Mouse (Mus musculus) midbrain, embryonic 13.5 days (tissue): ENCODE data around the gene Lpin1. TPM values are rescaled to one million over a fixed set of nuclear protein-coding genes. Genes with fewer than 3 reads are reported as not detected.

ENCODE experiments used
- ATAC-seq: fragments of 200-750 bp; cut with Nextera tagmentation; 2 replicates; pipeline ENCODE4 v1.8.0; 2017; ENCODE audit warnings: mild to moderate bottlenecking, moderate TSS enrichment, moderate library complexity
- H3K27ac ChIP-seq: fragments of 300-500 bp; sonication (generic); 2 replicates; pipeline ENCODE4 v1.5.1; 2015; ENCODE audit warnings: inconsistent platforms, mild to moderate bottlenecking, moderate library complexity
- H3K27me3 ChIP-seq: fragments of 300-500 bp; sonication (generic); 2 replicates; pipeline ENCODE4 v1.6.1; 2015; ENCODE audit warnings: mild to moderate bottlenecking, inconsistent platforms
- H3K36me3 ChIP-seq: fragments of 300-500 bp; sonication (generic); 2 replicates; pipeline ENCODE4 v1.6.1; 2015; ENCODE audit warnings: mild to moderate bottlenecking, inconsistent platforms
- H3K4me1 ChIP-seq: fragments of 300-500 bp; sonication (generic); replicated peaks from 2 replicates; pipeline ENCODE4 v1.6.1; 2015; ENCODE audit warnings: inconsistent platforms
- H3K4me2 ChIP-seq: fragments of 300-500 bp; sonication (generic); replicated peaks from 2 replicates; pipeline ENCODE4 v1.6.1; 2015; ENCODE audit warnings: moderate library complexity, mild to moderate bottlenecking, inconsistent platforms
- H3K4me3 ChIP-seq: fragments of 300-500 bp; sonication (generic); replicated peaks from 2 replicates; pipeline ENCODE4 v1.5.1; 2015; ENCODE audit warnings: mild to moderate bottlenecking, inconsistent platforms
- H3K9ac ChIP-seq: fragments of 300-500 bp; sonication (generic); replicated peaks from 2 replicates; pipeline ENCODE4 v1.6.1; 2015; ENCODE audit warnings: mild to moderate bottlenecking, inconsistent platforms
- H3K9me3 ChIP-seq: fragments of 300-500 bp; sonication (generic); 2 replicates; pipeline ENCODE4 v1.6.1; 2016; ENCODE audit warnings: mild to moderate bottlenecking, inconsistent platforms
- WGBS: fragments of 180-500 bp; shearing (Covaris S2); methylation state at CpG from one replicate; pipeline ENCODE4 v1.1.7; 2015; 5-methylcytosine and 5-hydroxymethylcytosine counted together
- polyA plus RNA-seq: library from polyadenylated mRNA; unstranded; fragments of >200 nt; fragmentation: Nextera tagmentation; extraction: Ambion mirVana; gene quantifications from 2 replicates; pipeline ENCODE4 v1.2.1, GENCODE M21; 2015

Gene Lpin1
- polyA plus RNA-seq, 1 experiment from 2014 or later = 22.0 TPM

- Histone ChIP-seq H3K4me3 (no peak overlapping the region), H3K27ac (no peak overlapping the region), H3K9me3 (no peaks in the 10 kb centered on the region), H3K4me1 (no peaks in the 10 kb centered on the region), H3K9ac (no peak overlapping the region), H3K4me2 (no peak overlapping the region), H3K36me3 (no peaks in the 10 kb centered on the region), H3K27me3 (no peaks in the 10 kb centered on the region)
- ATAC-seq = no peak
- WGBS = 78% methylated on average over 5 of the region's 5 CpGs
Observed at GRCm38 (mm10) chr12:16605624-16606023, 5.1 kb downstream of the Lpin1 start.

- H3K27ac ChIP-seq = no peak overlapping the region
- no peaks in the 10 kb centered on the region for H3K36me3 ChIP-seq
- ATAC-seq = no peak
- H3K4me1 ChIP-seq = no peaks in the 10 kb centered on the region
- no peak overlapping the region for H3K4me3 ChIP-seq
- H3K9ac ChIP-seq = no peak overlapping the region
- no peaks in the 10 kb centered on the region for H3K9me3 ChIP-seq
- H3K27me3 ChIP-seq = no peaks in the 10 kb centered on the region
- WGBS = 90% methylated on average over 4 of the region's 4 CpGs
- H3K4me2 ChIP-seq = no peak overlapping the region
Observed at GRCm38 (mm10) chr12:16602271-16602670, 8.5 kb downstream of the Lpin1 start.

- no peaks in the 10 kb centered on the region for H3K36me3 ChIP-seq
- no peaks in the 10 kb centered on the region for H3K27me3 ChIP-seq
- ATAC-seq = no peak
- no peak overlapping the region for H3K27ac ChIP-seq
- no peaks in the 10 kb centered on the region for H3K4me1 ChIP-seq
- no peaks in the 10 kb centered on the region for H3K9me3 ChIP-seq
- H3K4me3 ChIP-seq = no peak overlapping the region
- 73% methylated on average over 1 of the region's 1 CpGs for WGBS
- no peak overlapping the region for H3K9ac ChIP-seq
- H3K4me2 ChIP-seq = no peak overlapping the region
Observed at GRCm38 (mm10) chr12:16600374-16600773, 10.4 kb downstream of the Lpin1 start.

GRCm38 (mm10) chr12:16599359-16599758 lies 11.4 kb downstream of the Lpin1 start:
- no peaks in the 10 kb centered on the region for H3K4me1 ChIP-seq
- WGBS = 40% methylated on average over 3 of the region's 3 CpGs
- no peak for ATAC-seq

GRCm38 (mm10) chr12:16593761-16594160 lies 17.0 kb downstream of the Lpin1 start:
- Histone ChIP-seq H3K9ac (no peak overlapping the region), H3K9me3 (no peaks in the 10 kb centered on the region), H3K4me2 (no peak overlapping the region), H3K4me3 (no peak overlapping the region), H3K36me3 (no peaks in the 10 kb centered on the region), H3K4me1 (peaks cover 30% of the 10 kb centered on the region), H3K27me3 (no peaks in the 10 kb centered on the region), H3K27ac (no peak overlapping the region)
- no peak for ATAC-seq
- WGBS = 95% methylated on average over 7 of the region's 7 CpGs

More at GRCm38 (mm10) chr12:16599359-16599758, 11.4 kb downstream of the Lpin1 start:
- Histone ChIP-seq H3K4me3 (no peak overlapping the region), H3K27ac (no peak overlapping the region), H3K36me3 (no peaks in the 10 kb centered on the region), H3K27me3 (no peaks in the 10 kb centered on the region), H3K9ac (no peak overlapping the region), H3K9me3 (no peaks in the 10 kb centered on the region), H3K4me2 (no peak overlapping the region)

- Histone ChIP-seq H3K9me3 (no peaks in the 10 kb centered on the region), H3K4me3 (no peak overlapping the region), H3K9ac (no peak overlapping the region), H3K36me3 (no peaks in the 10 kb centered on the region), H3K27ac (no peak overlapping the region), H3K4me2 (no peak overlapping the region), H3K27me3 (no peaks in the 10 kb centered on the region), H3K4me1 (peaks cover 38% of the 10 kb centered on the region)
- ATAC-seq = no peak
- 82% methylated on average over 7 of the region's 7 CpGs for WGBS
Observed at GRCm38 (mm10) chr12:16593014-16593413, 17.8 kb downstream of the Lpin1 start.

- no peaks in the 10 kb centered on the region for H3K9me3 ChIP-seq
- H3K27ac ChIP-seq = no peak overlapping the region
- no peak for ATAC-seq
- no peak overlapping the region for H3K4me3 ChIP-seq
- peaks cover 43% of the 10 kb centered on the region for H3K4me1 ChIP-seq
- no peaks in the 10 kb centered on the region for H3K36me3 ChIP-seq
- no peak overlapping the region; the same call in 1 of the 2 replicates for H3K4me2 ChIP-seq
- H3K9ac ChIP-seq = peak overlapping the region; percentile 54; the same call in 1 of the 2 replicates
- WGBS = 65% methylated on average over 5 of the region's 5 CpGs
- H3K27me3 ChIP-seq = no peaks in the 10 kb centered on the region
Observed at GRCm38 (mm10) chr12:16592451-16592850, 18.3 kb downstream of the Lpin1 start.

- WGBS = 6% methylated on average over 15 of the region's 15 CpGs
- peak overlapping the region; percentile 79 for H3K27ac ChIP-seq
- H3K4me1 ChIP-seq = peaks cover 52% of the 10 kb centered on the region
Observed at GRCm38 (mm10) chr12:16591453-16592200, 19.1 kb downstream of the Lpin1 start.

GRCm38 (mm10) chr12:16589966-16590365 lies 20.8 kb downstream of the Lpin1 start:
- no peak overlapping the region for H3K9ac ChIP-seq
- 22% methylated on average over 4 of the region's 4 CpGs for WGBS
- peak overlapping the region; percentile 72; the same call in 1 of the 2 replicates for H3K4me2 ChIP-seq
- peak overlapping the region; percentile 76; the same call in 1 of the 2 replicates for H3K4me3 ChIP-seq
- no peaks in the 10 kb centered on the region for H3K36me3 ChIP-seq
- H3K4me1 ChIP-seq = peaks cover 68% of the 10 kb centered on the region
- H3K27me3 ChIP-seq = no peaks in the 10 kb centered on the region
- ATAC-seq = no peak; the same call in 1 of the 2 replicates
- H3K9me3 ChIP-seq = no peaks in the 10 kb centered on the region
- no peak overlapping the region for H3K27ac ChIP-seq

More at GRCm38 (mm10) chr12:16591453-16592200, 19.1 kb downstream of the Lpin1 start:
- no peaks in the 10 kb centered on the region for H3K27me3 ChIP-seq
- ATAC-seq = peak; percentile 78
- no peaks in the 10 kb centered on the region for H3K9me3 ChIP-seq
- peak overlapping the region; percentile 54 for H3K9ac ChIP-seq
- peak overlapping the region; percentile 41 for H3K4me3 ChIP-seq
- H3K36me3 ChIP-seq = no peaks in the 10 kb centered on the region
- H3K4me2 ChIP-seq = peak overlapping the region; percentile 60

GRCm38 (mm10) chr12:16589204-16589949 lies 21.4 kb downstream of the Lpin1 start:
- Histone ChIP-seq H3K9me3 (no peaks in the 10 kb centered on the region), H3K4me1 (peaks cover 73% of the 10 kb centered on the region), H3K4me3 (peak overlapping the region; percentile 76), H3K36me3 (no peaks in the 10 kb centered on the region), H3K27ac (peak overlapping the region; percentile 87), H3K9ac (peak overlapping the region; percentile 85), H3K27me3 (no peaks in the 10 kb centered on the region), H3K4me2 (peak overlapping the region; percentile 72)
- WGBS = under 1% methylated on average over 36 of the region's 36 CpGs
- ATAC-seq = peak; percentile 88

- H3K27ac ChIP-seq = peak overlapping the region; percentile 87
- ATAC-seq = no peak
- H3K9me3 ChIP-seq = no peaks in the 10 kb centered on the region
- peak overlapping the region; percentile 76 for H3K4me3 ChIP-seq
- no peaks in the 10 kb centered on the region for H3K36me3 ChIP-seq
- H3K27me3 ChIP-seq = no peaks in the 10 kb centered on the region
- peak overlapping the region; percentile 85 for H3K9ac ChIP-seq
- H3K4me2 ChIP-seq = peak overlapping the region; percentile 72
- H3K4me1 ChIP-seq = peaks cover 82% of the 10 kb centered on the region
- 9% methylated on average over 7 of the region's 7 CpGs for WGBS
Observed at GRCm38 (mm10) chr12:16588396-16589042, 22.2 kb downstream of the Lpin1 start.

GRCm38 (mm10) chr12:16587767-16588166 lies 23.0 kb downstream of the Lpin1 start:
- Histone ChIP-seq H3K9me3 (no peaks in the 10 kb centered on the region), H3K4me2 (peak overlapping the region; percentile 72), H3K27me3 (no peaks in the 10 kb centered on the region), H3K4me1 (peaks cover 90% of the 10 kb centered on the region), H3K9ac (peak overlapping the region; percentile 85; the same call in 1 of the 2 replicates), H3K27ac (no peak overlapping the region), H3K4me3 (peak overlapping the region; percentile 76), H3K36me3 (no peaks in the 10 kb centered on the region)
- WGBS = 81% methylated on average over 5 of the region's 5 CpGs
- ATAC-seq = no peak
